Mouse (Mus musculus) midbrain, postnatal 0 days (tissue): ENCODE results near the gene Dlgap1. TPM values are rescaled to one million over a fixed set of nuclear protein-coding genes. Genes with fewer than 3 reads are reported as not detected.
A peak's percentile ranks its signal among the peaks of the same experiment; 100 is the strongest.
"Not testable (repeated sequence)": the region's sequence is repeated elsewhere in the genome, so short reads cannot be mapped to it uniquely, and the experiment has no call there.

Experiments
- ATAC-seq: fragments of 200-750 bp; cut with Nextera tagmentation; 2 replicates; pipeline ENCODE4 v1.8.0; 2017; ENCODE audit warnings: moderate number of reproducible peaks, mild to moderate bottlenecking, moderate TSS enrichment, moderate library complexity; ENCODE audit not compliant: low FRiP score
- DNase-seq: peaks from one replicate; pipeline ENCODE4 v3.0.0-alpha.2; 2015; ENCODE audit warnings: low spot score
- H3K27ac ChIP-seq: fragments of 300-500 bp; sonication (generic); 2 replicates; pipeline ENCODE4 v1.5.1; 2014; ENCODE audit warnings: low read depth, mild to moderate bottlenecking, low read length, mixed read lengths
- H3K27me3 ChIP-seq: fragments of 300-500 bp; sonication (generic); 2 replicates; pipeline ENCODE4 v1.6.1; 2014; ENCODE audit warnings: low read length, control low read depth, mixed read lengths; ENCODE audit not compliant: insufficient read depth
- H3K36me3 ChIP-seq: fragments of 300-500 bp; sonication (generic); 2 replicates; pipeline ENCODE4 v1.6.1; 2014; ENCODE audit warnings: low read length, control low read depth, mixed read lengths; ENCODE audit not compliant: insufficient read depth
- H3K4me1 ChIP-seq: fragments of 300-500 bp; sonication (generic); 2 replicates; pipeline ENCODE4 v1.6.1; 2014; ENCODE audit warnings: mild to moderate bottlenecking, control low read depth, antibody characterized with exemption, low read length, mixed read lengths; ENCODE audit not compliant: insufficient read depth
- H3K4me2 ChIP-seq: fragments of 300-500 bp; sonication (generic); 2 replicates; pipeline ENCODE4 v1.6.1; 2014; ENCODE audit warnings: low read depth, mild to moderate bottlenecking, low read length, mixed read lengths; ENCODE audit not compliant: poor library complexity, severe bottlenecking
- H3K4me3 ChIP-seq: fragments of 300-500 bp; sonication (generic); 2 replicates; pipeline ENCODE4 v1.5.1; 2014; ENCODE audit warnings: low read depth, mild to moderate bottlenecking, low read length, moderate library complexity
- H3K9ac ChIP-seq: fragments of 300-500 bp; sonication (generic); replicated peaks from 2 replicates; pipeline ENCODE4 v1.6.1; 2014; ENCODE audit warnings: mild to moderate bottlenecking, low read length, moderate library complexity, mixed read lengths; ENCODE audit not compliant: poor library complexity, severe bottlenecking
- H3K9me3 ChIP-seq: fragments of 300-500 bp; sonication (generic); 2 replicates; pipeline ENCODE4 v1.6.1; 2016; ENCODE audit warnings: low read length, control low read depth
- CTCF ChIP-seq: IDR thresholded peaks from 2 replicates; pipeline ENCODE4 v1.5.1; 2016; ENCODE audit warnings: antibody characterized with exemption, mild to moderate bottlenecking
- WGBS: fragments of 180-500 bp; shearing (Covaris S2); extraction: QIAGEN DNeasy Blood & Tissue Kit; methylation state at CpG from one replicate; pipeline ENCODE4 v1.1.7; 2014; 5-methylcytosine and 5-hydroxymethylcytosine counted together
- polyA plus RNA-seq: library from polyadenylated mRNA; unstranded; fragments of >200 nt; fragmentation: Nextera tagmentation; extraction: Ambion mirVana; gene quantifications from 2 replicates; pipeline ENCODE4 v1.2.1, GENCODE M21; 2015
- total RNA-seq: library from RNA; depleted of rRNA; stranded (reverse); fragments of >200 nt; gene quantifications from 2 replicates; pipeline ENCODE4 v1.2.3, GENCODE M21; 2014

Gene Dlgap1
- total and polyA plus RNA-seq, 2 experiments from 2014 or later, result 34.9 to 84.8 TPM

GRCm38 (mm10) chr17:70834430-70834965 lies 865.6 kb downstream of the Dlgap1 start:
- Histone ChIP-seq H3K4me3 (peak overlapping the region; percentile 43), H3K4me1 (peaks cover 3% of the 10 kb centered on the region; the same call in 1 of the 2 replicates), H3K27me3 (0 out of 2 replicates have a peak, but pooled peaks cover 7% of the 10 kb centered on the region), H3K27ac (no peak overlapping the region), H3K9me3 (no peaks in the 10 kb centered on the region), H3K9ac (peak overlapping the region; percentile 51), H3K36me3 (no peaks in the 10 kb centered on the region), H3K4me2 (peak overlapping the region; percentile 90)
- TF ChIP-seq CTCF, result no peak
- DNase-seq (no peak), ATAC-seq (0 out of 2 replicates have a peak, but pooled peaks have one; percentile 38)
- under 1% methylated on average over 29 of the region's 29 CpGs for WGBS

GRCm38 (mm10) chr17:70835071-70835790 lies 866.4 kb downstream of the Dlgap1 start:
- Histone ChIP-seq H3K27ac (no peak overlapping the region), H3K36me3 (no peaks in the 10 kb centered on the region), H3K4me2 (peak overlapping the region; percentile 90), H3K9me3 (no peaks in the 10 kb centered on the region), H3K4me3 (peak overlapping the region; percentile 43), H3K9ac (peak overlapping the region; percentile 51; the same call in 1 of the 2 replicates), H3K27me3 (0 out of 2 replicates have a peak, but pooled peaks cover 7% of the 10 kb centered on the region), H3K4me1 (peaks cover 3% of the 10 kb centered on the region; the same call in 1 of the 2 replicates)
- TF ChIP-seq CTCF, result no peak
- DNase-seq, result no peak
- ATAC-seq, result no peak
- 2% methylated on average over 10 of the region's 10 CpGs for WGBS

- Histone ChIP-seq H3K4me1 (peaks cover 3% of the 10 kb centered on the region; the same call in 1 of the 2 replicates), H3K27me3 (0 out of 2 replicates have a peak, but pooled peaks cover 7% of the 10 kb centered on the region), H3K4me2 (no peak overlapping the region), H3K27ac (no peak overlapping the region), H3K36me3 (no peaks in the 10 kb centered on the region), H3K9me3 (no peaks in the 10 kb centered on the region), H3K9ac (no peak overlapping the region), H3K4me3 (no peak overlapping the region)
- 49% methylated on average over 7 of the region's 7 CpGs for WGBS
- ATAC-seq (no peak), DNase-seq (no peak)
- TF ChIP-seq CTCF, result no peak
These were observed 867.9 kb downstream of the Dlgap1 start for GRCm38 (mm10) chr17:70836820-70837219.

- H3K4me2 ChIP-seq, DNase-seq, H3K36me3 ChIP-seq, H3K4me1 ChIP-seq, H3K4me3 ChIP-seq, H3K27ac ChIP-seq, ATAC-seq, H3K9ac ChIP-seq, H3K9me3 ChIP-seq, H3K27me3 ChIP-seq: not testable (repeated sequence)
- 94% methylated on average over 6 of the region's 6 CpGs for WGBS
These were observed 868.6 kb downstream of the Dlgap1 start for GRCm38 (mm10) chr17:70837474-70837873.

GRCm38 (mm10) chr17:70838031-70838430 lies 869.2 kb downstream of the Dlgap1 start:
- Histone ChIP-seq H3K4me2 (no peak overlapping the region), H3K9ac (no peak overlapping the region), H3K4me3 (no peak overlapping the region), H3K27ac (no peak overlapping the region), H3K4me1 (peaks cover 3% of the 10 kb centered on the region; the same call in 1 of the 2 replicates), H3K9me3 (no peaks in the 10 kb centered on the region), H3K27me3 (0 out of 2 replicates have a peak, but pooled peaks cover 7% of the 10 kb centered on the region), H3K36me3 (no peaks in the 10 kb centered on the region)
- TF ChIP-seq CTCF, result no peak
- DNase-seq (no peak), ATAC-seq (no peak)
- 83% methylated on average over 7 of the region's 7 CpGs for WGBS

GRCm38 (mm10) chr17:70838533-70838932 lies 869.7 kb downstream of the Dlgap1 start:
- H3K4me2 ChIP-seq, result no peak overlapping the region
- H3K9ac ChIP-seq, result no peak overlapping the region
- no peaks in the 10 kb centered on the region for H3K9me3 ChIP-seq
- no peaks in the 10 kb centered on the region for H3K36me3 ChIP-seq
- no peak for ATAC-seq
- no peak overlapping the region for H3K27ac ChIP-seq
- H3K4me1 ChIP-seq, result peaks cover 3% of the 10 kb centered on the region; the same call in 1 of the 2 replicates
- DNase-seq, result no peak
- TF ChIP-seq CTCF, result no peak
- 0 out of 2 replicates have a peak, but pooled peaks cover 7% of the 10 kb centered on the region for H3K27me3 ChIP-seq
- no peak overlapping the region for H3K4me3 ChIP-seq
- WGBS, result 56% methylated on average over 5 of the region's 5 CpGs
